Mouse (Mus musculus) neural tube, embryonic 12.5 days (tissue): ENCODE data around the gene Rps11. TPM values are rescaled to one million over a fixed set of nuclear protein-coding genes. Genes with fewer than 3 reads are reported as not detected.

Experiments used
- ATAC-seq: fragments of 200-750 bp; cut with Nextera tagmentation; 2 replicates; pipeline ENCODE4 v1.8.0; 2017; ENCODE audit warnings: low read depth, mild to moderate bottlenecking, moderate TSS enrichment, moderate library complexity; ENCODE audit not compliant: low FRiP score
- H3K27ac ChIP-seq: fragments of 300-500 bp; sonication (generic); 2 replicates; pipeline ENCODE4 v1.5.1; 2016
- H3K27me3 ChIP-seq: fragments of 300-500 bp; sonication (generic); replicated peaks from 2 replicates; pipeline ENCODE4 v1.6.1; 2016; ENCODE audit warnings: mild to moderate bottlenecking
- H3K36me3 ChIP-seq: fragments of 300-500 bp; sonication (generic); 2 replicates; pipeline ENCODE4 v1.6.1; 2016; ENCODE audit warnings: mild to moderate bottlenecking
- H3K4me1 ChIP-seq: fragments of 300-500 bp; sonication (generic); 2 replicates; pipeline ENCODE4 v1.6.1; 2016
- H3K4me2 ChIP-seq: fragments of 300-500 bp; sonication (generic); replicated peaks from 2 replicates; pipeline ENCODE4 v1.6.1; 2016; ENCODE audit warnings: mild to moderate bottlenecking
- H3K4me3 ChIP-seq: fragments of 300-500 bp; sonication (generic); 2 replicates; pipeline ENCODE4 v1.5.1; 2016
- H3K9ac ChIP-seq: fragments of 300-500 bp; sonication (generic); 2 replicates; pipeline ENCODE4 v1.6.1; 2016; ENCODE audit warnings: mild to moderate bottlenecking
- H3K9me3 ChIP-seq: fragments of 300-500 bp; sonication (generic); 2 replicates; pipeline ENCODE4 v1.6.1; 2016; ENCODE audit warnings: mild to moderate bottlenecking
- WGBS: fragments of 180-500 bp; shearing (Covaris S2); methylation state at CpG from one replicate; pipeline ENCODE4 v1.1.7; 2016; 5-methylcytosine and 5-hydroxymethylcytosine counted together
- microRNA counts: library from miRNA; unstranded; fragments of <30 nt; microRNA quantifications from one replicate; lab custom pipeline; 2017
- microRNA-seq: library from miRNA; unstranded; fragments of <30 nt; microRNA quantifications from one replicate; pipeline ENCODE4, GENCODE M21; 2017
- polyA plus RNA-seq: library from polyadenylated mRNA; unstranded; fragments of >200 nt; fragmentation: Nextera tagmentation; extraction: Ambion mirVana; gene quantifications from 2 replicates; pipeline ENCODE4 v1.2.1, GENCODE M21; 2016

Gene Rps11
- polyA plus RNA-seq, 1 experiment from 2014 or later, result 1,089 TPM

- Histone ChIP-seq H3K36me3 (peaks cover 38% of the 10 kb centered on the region), H3K4me1 (no peaks in the 10 kb centered on the region), H3K9me3 (no peaks in the 10 kb centered on the region), H3K4me3 (no peak overlapping the region), H3K27ac (no peak overlapping the region), H3K4me2 (no peak overlapping the region), H3K27me3 (no peaks in the 10 kb centered on the region), H3K9ac (no peak overlapping the region)
- ATAC-seq, result no peak
- whole genome bisulfite sequencing, result 86% methylated on average over 7 of the region's 7 CpGs
Observed at GRCm38 (mm10) chr7:45073171-45073707, 51.0 kb downstream of the Rps11 start.

MicroRNA genes within 50 kb of the gene (microRNA counts, 519-probe panel; counts per million panel counts)
- microRNA mmu-miR-150 (lab: Ali Mortazavi, UCI), result 3,284 counts per million, percentile 72 among the panel's probes with 10 or more counts

Small RNAs within 50 kb of the gene (microRNA-seq; reads per million reads assigned to microRNA genes)
- 17.0 reads per million, percentile 28 among the genes with 10 or more reads in this experiment for gene Mir150
- 16.6 reads per million, percentile 28 among the genes with 10 or more reads in this experiment for gene Mir5121
- gene Mir7055, result not detected

Other genes with a start within 250 kb of the Rps11 start
- gene Med25, start 231.7 kb downstream of the Rps11 start, polyA plus RNA-seq, result 156 and 158 TPM in 2 replicates
- gene Fuz, start 228.4 kb downstream of the Rps11 start, polyA plus RNA-seq, result 17.7 and 19.1 TPM in 2 replicates
- 97.9 and 100 TPM in 2 replicates for gene Ap2a1, start 194.9 kb downstream of the Rps11 start, polyA plus RNA-seq
- gene Tsks, start 181.2 kb downstream of the Rps11 start, polyA plus RNA-seq, result 0.14 TPM in 1 of 2 replicates, not detected in the other
- gene Cpt1c, start 149.6 kb downstream of the Rps11 start, polyA plus RNA-seq, result 39.7 and 44.1 TPM in 2 replicates
- gene Prmt1, start 137.9 kb downstream of the Rps11 start, polyA plus RNA-seq, result 595 and 646 TPM in 2 replicates
- 71.0 and 73.4 TPM in 2 replicates for gene Irf3, start 126.8 kb downstream of the Rps11 start, polyA plus RNA-seq
- gene Bcl2l12, start 125.7 kb downstream of the Rps11 start, polyA plus RNA-seq, result 41.1 and 42.9 TPM in 2 replicates
- gene Scaf1, start 108.1 kb downstream of the Rps11 start, polyA plus RNA-seq, result 47.2 and 47.3 TPM in 2 replicates
- gene Rras, start 106.5 kb downstream of the Rps11 start, polyA plus RNA-seq, result 16.8 and 18.4 TPM in 2 replicates
- 11.8 and 14.0 TPM in 2 replicates for gene Prr12, start 71.6 kb downstream of the Rps11 start, polyA plus RNA-seq
- 56.5 and 63.0 TPM in 2 replicates for gene Nosip, start 62.0 kb downstream of the Rps11 start, polyA plus RNA-seq
- 15.2 and 17.9 TPM in 2 replicates for gene Prrg2, start 61.8 kb downstream of the Rps11 start, polyA plus RNA-seq
- gene Rcn3, start 32.2 kb downstream of the Rps11 start, polyA plus RNA-seq, result 125 and 139 TPM in 2 replicates
- gene Fcgrt, start 20.6 kb downstream of the Rps11 start, polyA plus RNA-seq, result 14.1 and 15.7 TPM in 2 replicates
- 974 and 1,017 TPM in 2 replicates for gene Rpl13a, start 4.3 kb upstream of the Rps11 start, polyA plus RNA-seq
- gene Gm45713, start 11.8 kb upstream of the Rps11 start, polyA plus RNA-seq, result not detected in 2 replicates
- gene Flt3l, start 12.0 kb upstream of the Rps11 start, polyA plus RNA-seq, result 1.0 and 1.3 TPM in 2 replicates
- gene Pih1d1, start 29.9 kb upstream of the Rps11 start, polyA plus RNA-seq, result 90.2 and 94.0 TPM in 2 replicates
- gene Aldh16a1, start 30.1 kb upstream of the Rps11 start, polyA plus RNA-seq, result 37.8 and 42.4 TPM in 2 replicates
- 2.0 and 2.6 TPM in 2 replicates for gene Slc17a7, start 39.5 kb upstream of the Rps11 start, polyA plus RNA-seq
- not detected in 2 replicates for gene Gfy, start 55.1 kb upstream of the Rps11 start, polyA plus RNA-seq
- gene Pth2, start 56.6 kb upstream of the Rps11 start, polyA plus RNA-seq, result not detected in 2 replicates
- gene Ccdc155, start 80.5 kb upstream of the Rps11 start, polyA plus RNA-seq, result 0.42 and 0.74 TPM in 2 replicates
- 7.5 and 7.6 TPM in 2 replicates for gene Dkkl1, start 87.7 kb upstream of the Rps11 start, polyA plus RNA-seq
- 173 and 178 TPM in 2 replicates for gene Tead2, start 91.3 kb upstream of the Rps11 start, polyA plus RNA-seq
- 1.1 and 1.2 TPM in 2 replicates for gene Cd37, start 114.7 kb upstream of the Rps11 start, polyA plus RNA-seq
- 0.20 TPM in 1 of 2 replicates, not detected in the other for gene Slc6a16, start 116.6 kb upstream of the Rps11 start, polyA plus RNA-seq
- gene Slc6a21, start 153.1 kb upstream of the Rps11 start, polyA plus RNA-seq, result not detected in 2 replicates
- gene Trpm4, start 209.3 kb upstream of the Rps11 start, polyA plus RNA-seq, result 9.6 and 11.0 TPM in 2 replicates
- gene Hrc, start 210.9 kb upstream of the Rps11 start, polyA plus RNA-seq, result 0.46 and 0.77 TPM in 2 replicates
- gene Ppfia3, start 242.6 kb upstream of the Rps11 start, polyA plus RNA-seq, result 17.1 and 18.1 TPM in 2 replicates
- gene Lin7b, start 246.1 kb upstream of the Rps11 start, polyA plus RNA-seq, result 3.5 TPM in 2 replicates